Mouse (Mus musculus): ENCODE results near the gene Gm10382.
"Not testable (repeated sequence)": the region's sequence is repeated elsewhere in the genome, so short reads cannot be mapped to it uniquely, and the experiment has no call there.

Gene Gm10382

GRCm38 (mm10) chr5:125416183-125416582 is 27.1 kb downstream of the Gm10382 start:
- in situ Hi-C loops (cut with MboI, MseI): no loop called here

- in situ Hi-C loops (cut with MboI, MseI): no loop called here
Measured at GRCm38 (mm10) chr5:125418636-125419035, 29.5 kb downstream of the Gm10382 start.

GRCm38 (mm10) chr5:125419124-125419523 is 30.0 kb downstream of the Gm10382 start:
- in situ Hi-C loops (cut with MboI, MseI): no loop called here

GRCm38 (mm10) chr5:125425698-125426276 is 36.7 kb downstream of the Gm10382 start:
- in situ Hi-C loops (cut with MboI, MseI): no loop called here

- in situ Hi-C loops (cut with MboI, MseI): no loop called here
Measured at GRCm38 (mm10) chr5:125426343-125426742, 37.2 kb downstream of the Gm10382 start.

GRCm38 (mm10) chr5:125432324-125432723 is 43.2 kb downstream of the Gm10382 start:
- in situ Hi-C loops (cut with MboI, MseI): not testable (repeated sequence)

GRCm38 (mm10) chr5:125433793-125434337 is 44.7 kb downstream of the Gm10382 start, which contains the start of gene Dhx37:
Gene Dhx37 (minus strand): TSS chr5:125434121.
- in situ Hi-C loops (cut with MboI, MseI): no loop called here

- in situ Hi-C loops (cut with MboI, MseI): not testable (repeated sequence)
Measured at GRCm38 (mm10) chr5:125434347-125434746, 45.2 kb downstream of the Gm10382 start.
